Mouse (Mus musculus): ENCODE results near the gene Ttc28.

- TF ChIP-seq CHD2 (IDR thresholded peaks at IDR 0.05; ENCODE audit: low read length) (no peak), MAFK (IDR thresholded peaks at IDR 0.05; ENCODE audit: insufficient replicate concordance, low read length) (0 out of 2 replicates have a peak, but pooled peaks have one; percentile 60), NRF1 (IDR thresholded peaks at IDR 0.05; ENCODE audit: low read depth, low read length) (no peak), UBTF (IDR thresholded peaks at IDR 0.05; ENCODE audit: low read depth, low read length) (no peak)
These were observed 280.2 kb downstream of the Ttc28 start for GRCm38 (mm10) chr5:111159628-111160321.

All from CH12.LX (cell line).